Mouse (Mus musculus): Measurements from ENCODE around the gene Syt9.
"Not testable (repeated sequence)": the region's sequence is repeated elsewhere in the genome, so short reads cannot be mapped to it uniquely, and the experiment has no call there.

The Syt9 gene

DNA sequence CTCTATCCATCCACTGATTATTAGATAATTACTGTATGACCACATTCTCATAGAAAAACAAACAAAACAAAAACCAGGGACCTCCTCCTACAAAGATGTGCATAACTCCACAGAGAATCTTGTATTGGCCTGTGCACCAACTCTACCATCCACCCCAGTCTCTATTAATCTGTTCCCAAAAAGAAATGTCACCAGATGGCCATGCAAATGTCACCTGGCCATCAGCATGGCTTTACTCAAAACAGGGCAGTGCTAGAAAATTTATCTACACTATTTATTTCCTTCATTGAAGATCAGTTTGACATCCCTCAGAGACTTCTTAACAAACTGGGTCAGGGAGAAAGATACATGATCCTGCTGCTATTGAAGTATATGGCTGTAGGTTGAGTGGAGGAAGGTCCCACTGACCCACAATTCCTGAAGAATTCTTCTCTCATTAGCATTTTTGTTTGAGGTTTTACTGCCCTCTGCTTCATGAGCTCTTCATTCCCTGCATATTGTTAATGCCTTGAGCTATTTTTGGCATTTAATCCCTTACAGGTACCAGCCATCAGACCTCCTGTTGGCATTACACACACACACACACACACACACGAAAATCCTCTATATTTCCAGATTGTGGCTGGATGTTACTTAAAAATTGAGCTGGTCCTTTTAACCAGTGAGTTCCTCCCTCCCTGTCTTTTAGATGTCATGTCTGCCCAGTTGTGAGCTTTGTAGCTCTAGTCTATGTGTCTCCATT, 91.3 kb downstream of the Syt9 start:
- no peak for DNase-seq (ENCODE audit: low read depth)

DNA sequence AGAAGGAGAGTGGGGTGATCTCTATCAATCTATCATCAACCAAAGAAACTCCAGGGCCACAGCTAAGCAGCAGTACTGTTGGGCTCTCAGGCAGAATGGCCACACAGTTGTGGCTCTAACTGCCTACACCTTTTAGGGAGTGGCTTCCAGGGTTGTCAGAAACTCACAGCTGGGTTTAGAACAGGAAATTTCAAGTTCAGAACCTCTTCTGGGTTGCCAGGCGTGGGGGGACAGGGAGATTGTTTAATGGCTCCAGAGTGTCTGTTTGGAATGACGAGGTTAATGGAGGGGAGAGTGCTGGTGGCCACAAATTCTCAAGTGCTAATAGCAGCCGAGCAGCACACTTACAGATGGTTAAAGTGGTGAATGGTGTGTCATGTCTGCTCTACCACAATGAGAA, 92.4 kb downstream of the Syt9 start:
- DNase-seq (ENCODE audit: low read depth): no peak

GRCm38 (mm10) chr7:107465081-107465480, 94.6 kb downstream of the Syt9 start:
- no peak for DNase-seq (ENCODE audit: low read depth)

DNA sequence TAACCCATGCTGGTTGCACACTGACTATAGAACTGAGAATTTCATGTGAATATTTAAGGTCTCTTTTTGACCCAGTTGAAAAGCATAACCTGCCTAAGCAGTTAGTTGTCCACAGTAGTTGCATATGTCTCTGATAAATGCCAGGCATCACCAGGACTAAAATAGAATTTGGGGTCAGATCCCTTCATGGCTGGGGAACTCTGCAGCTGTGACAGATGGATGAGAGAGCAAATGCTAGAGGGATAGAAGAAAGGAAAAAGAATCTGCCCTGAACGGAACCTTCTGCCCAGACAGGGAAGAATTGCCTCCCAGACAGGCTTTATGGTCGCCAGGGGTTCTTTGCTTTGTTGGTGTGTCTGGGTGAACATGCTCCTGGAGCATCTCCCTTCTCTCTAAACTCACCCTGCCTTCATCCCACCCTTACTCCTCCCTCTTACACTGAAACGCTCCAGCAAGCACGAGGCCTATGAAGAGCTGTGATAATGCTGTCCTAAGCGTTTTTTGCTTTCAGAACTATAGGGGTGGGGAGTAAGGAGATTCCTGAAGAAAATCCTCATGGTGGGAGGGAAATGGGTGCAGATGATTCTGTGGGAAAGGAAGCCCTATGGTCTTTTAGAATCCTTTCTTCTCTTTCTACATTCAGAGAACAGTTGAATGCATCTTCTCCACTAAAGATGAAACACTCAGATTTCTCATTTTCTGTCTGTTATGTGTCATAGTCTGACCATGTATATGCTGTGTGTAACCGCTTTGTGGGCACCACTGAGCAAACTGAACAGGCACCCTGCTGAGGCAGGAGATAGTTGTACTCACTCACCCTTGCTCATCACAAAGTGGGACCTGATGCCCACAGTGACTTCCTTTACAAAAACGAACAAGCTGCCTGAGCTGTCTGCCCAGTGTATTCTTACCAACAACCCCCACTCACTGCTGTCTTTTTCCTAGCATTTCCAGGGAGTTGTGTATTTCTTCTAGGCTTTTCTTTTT, 108.7 kb downstream of the Syt9 start:
- no peak for DNase-seq (ENCODE audit: low read depth)

DNA sequence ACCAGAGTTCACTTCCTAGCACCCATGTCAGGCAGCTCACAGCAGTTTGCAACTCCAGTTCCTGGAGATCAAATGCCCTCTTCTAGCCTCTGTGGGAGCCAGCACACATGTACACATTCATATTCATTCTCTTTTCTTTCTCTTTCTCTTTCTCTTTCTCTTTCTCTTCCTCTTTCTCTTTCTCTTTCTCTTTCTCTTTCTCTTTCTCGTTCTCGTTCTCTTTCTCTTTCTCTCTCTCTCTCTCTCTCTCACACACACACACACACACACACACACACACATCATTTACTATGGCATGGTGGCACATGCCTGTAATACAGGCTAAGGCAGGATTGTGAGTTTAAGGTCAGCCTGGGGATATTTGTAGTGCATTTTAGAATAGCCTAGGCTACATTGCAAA, 115.2 kb downstream of the Syt9 start:
- DNase-seq (ENCODE audit: low read depth): not testable (repeated sequence)

GRCm38 (mm10) chr7:107495428-107495827, 124.9 kb downstream of the Syt9 start:
- DNase-seq (ENCODE audit: low read depth): no peak

- DNase-seq (ENCODE audit: low read depth): no peak
Observed at GRCm38 (mm10) chr7:107496923-107497322, 126.4 kb downstream of the Syt9 start.

DNA sequence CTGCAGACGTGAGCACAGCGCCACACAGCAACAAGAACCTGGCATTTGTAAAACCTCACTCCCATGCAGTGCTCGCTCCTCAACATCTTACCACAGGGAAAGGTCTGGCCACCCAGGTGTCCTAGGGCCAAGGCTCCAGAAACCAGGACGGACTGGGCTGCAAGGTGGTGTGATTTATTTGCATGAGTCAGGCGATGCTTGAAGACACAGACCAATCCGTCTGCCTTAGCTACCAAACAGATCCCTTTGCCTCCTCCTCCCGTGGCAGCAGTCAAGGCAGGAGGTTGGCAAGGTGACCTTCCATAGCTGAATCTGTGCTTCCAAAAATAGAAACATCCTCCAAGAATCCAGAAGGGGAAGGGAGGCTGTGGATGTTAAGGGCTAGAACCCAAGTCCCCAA, 130.1 kb downstream of the Syt9 start:
- DNase-seq (ENCODE audit: low read depth): no peak

GRCm38 (mm10) chr7:107504761-107505712, 134.5 kb downstream of the Syt9 start:
- no peak for DNase-seq (ENCODE audit: low read depth)

DNA sequence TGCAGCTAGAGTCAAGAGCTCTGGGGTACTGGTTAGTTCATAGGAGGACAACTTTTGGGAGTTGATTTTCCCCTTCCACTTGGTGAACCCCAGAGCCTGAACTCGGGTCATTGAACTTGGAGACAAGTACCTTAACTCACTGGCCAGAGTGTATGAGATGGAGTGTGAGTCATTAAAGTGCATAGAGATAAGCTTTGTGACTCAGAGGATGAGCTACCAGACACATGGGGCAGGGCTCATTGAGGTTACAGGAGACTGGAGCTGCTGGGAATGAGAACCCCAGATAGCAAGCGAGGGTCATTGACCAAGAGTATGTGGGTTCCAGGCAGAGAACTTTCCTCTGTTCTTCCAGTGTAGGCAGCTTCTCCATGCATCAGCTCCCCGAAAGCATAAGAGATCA, 137.4 kb downstream of the Syt9 start:
- DNase-seq (ENCODE audit: low read depth): no peak

DNA sequence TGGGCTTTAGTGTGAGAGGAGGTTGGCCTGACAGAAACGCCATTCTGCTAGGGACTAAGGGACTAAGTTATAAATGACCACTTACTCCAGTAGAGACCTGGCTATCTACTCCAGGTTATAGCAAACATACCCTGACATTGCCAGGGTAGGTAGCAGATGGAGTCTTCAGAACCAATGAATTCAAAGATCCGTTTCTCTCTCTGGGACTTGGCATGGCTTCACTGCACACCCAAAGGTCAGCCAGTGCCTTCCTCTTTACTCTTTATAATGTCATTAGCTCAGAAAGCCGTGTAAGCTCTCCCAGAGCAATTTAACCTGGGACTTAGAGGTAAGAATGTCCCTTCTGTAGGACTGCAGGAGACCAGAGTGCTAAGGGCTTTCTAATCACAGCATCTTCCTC, 139.2 kb downstream of the Syt9 start:
- no peak for DNase-seq (ENCODE audit: low read depth)

GRCm38 (mm10) chr7:107516704-107517410, 146.3 kb downstream of the Syt9 start:
- DNase-seq (ENCODE audit: low read depth): no peak

DNA sequence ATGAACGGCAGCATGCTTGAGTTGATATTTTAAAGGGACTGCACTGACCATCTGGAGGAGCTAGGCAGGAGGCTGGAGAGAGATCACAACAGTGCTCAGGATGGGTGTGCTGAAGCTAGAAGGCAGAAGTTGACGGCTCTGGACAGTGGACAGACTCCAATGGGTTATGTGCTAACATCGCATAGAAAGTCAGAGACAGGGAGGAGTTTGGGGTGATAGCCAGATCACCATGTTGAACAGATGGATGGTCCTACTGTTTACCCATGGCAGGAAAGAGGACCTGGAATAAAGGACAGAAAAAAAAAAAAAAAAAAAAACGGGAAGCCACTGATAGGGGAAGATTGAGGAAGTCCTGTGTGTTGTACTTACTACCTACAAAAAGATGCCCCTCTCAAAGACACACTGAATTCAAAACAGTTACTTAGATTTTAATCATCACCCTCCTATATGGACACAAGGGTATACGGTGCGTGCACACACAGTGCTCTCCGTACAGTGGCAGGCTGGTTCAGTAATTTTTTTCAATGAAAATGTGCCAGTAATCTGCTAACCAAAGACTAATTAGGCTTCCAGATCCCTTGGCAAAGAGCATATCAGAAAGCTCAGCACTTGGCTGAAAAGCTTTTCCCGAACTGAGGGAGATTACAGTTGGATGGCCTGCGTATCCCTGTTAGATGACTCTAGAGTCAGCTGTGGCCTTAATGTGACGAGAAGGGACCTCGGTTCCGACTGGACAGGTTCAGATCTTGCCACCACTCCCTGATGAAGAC, 148.9 kb downstream of the Syt9 start:
- DNase-seq (ENCODE audit: low read depth): no peak

GRCm38 (mm10) chr7:107521411-107521810, 150.9 kb downstream of the Syt9 start:
- no peak for DNase-seq (ENCODE audit: low read depth)

- DNase-seq (ENCODE audit: low read depth): peak; percentile 4
Observed at GRCm38 (mm10) chr7:107526299-107526698, 155.8 kb downstream of the Syt9 start.

DNA sequence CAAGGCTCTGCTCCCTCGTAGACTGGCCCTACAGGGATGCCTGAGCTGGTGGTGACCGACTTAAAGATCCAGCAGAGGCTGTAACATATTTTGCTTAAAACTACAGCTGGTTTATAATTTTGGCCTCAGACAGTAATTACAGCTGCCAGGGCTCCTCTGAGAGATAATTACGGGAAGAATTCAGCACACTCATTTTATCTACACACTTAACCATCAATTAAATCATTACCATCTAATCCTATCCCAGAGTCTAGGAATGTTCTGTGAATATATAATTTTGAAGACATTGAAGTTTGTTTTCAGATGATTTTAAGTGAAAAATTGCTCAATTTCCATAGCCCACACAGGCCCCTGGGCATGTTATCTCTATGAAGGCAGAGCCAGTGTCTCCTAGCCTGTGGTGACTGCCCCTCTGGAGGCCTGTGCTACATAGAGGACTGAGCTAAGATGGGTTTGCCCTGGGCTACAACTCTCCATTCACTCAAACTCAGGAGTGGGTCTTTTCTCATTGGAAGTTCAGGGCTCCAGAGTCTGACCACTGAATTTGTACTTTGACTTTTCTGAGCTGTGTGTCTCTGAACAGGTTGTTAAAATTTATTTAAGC, 157.7 kb downstream of the Syt9 start:
- DNase-seq (ENCODE audit: low read depth): no peak

GRCm38 (mm10) chr7:107529364-107529763, 158.8 kb downstream of the Syt9 start:
- DNase-seq (ENCODE audit: low read depth): no peak

GRCm38 (mm10) chr7:107535311-107535710, 164.8 kb downstream of the Syt9 start:
- no peak for DNase-seq (ENCODE audit: low read depth)

GRCm38 (mm10) chr7:107536516-107536915, 166.0 kb downstream of the Syt9 start:
- no peak for DNase-seq (ENCODE audit: low read depth)

GRCm38 (mm10) chr7:107540034-107540433, 169.5 kb downstream of the Syt9 start:
- DNase-seq (ENCODE audit: low read depth): no peak
